Mouse (Mus musculus): ENCODE data around the gene Sec16a. TPM values are rescaled to one million over a fixed set of nuclear protein-coding genes. Genes with fewer than 3 reads are reported as not detected.
"Not testable (repeated sequence)": the region's sequence is repeated elsewhere in the genome, so short reads cannot be mapped to it uniquely, and the experiment has no call there.

The Sec16a gene
- total RNA-seq, 4 experiments from 2014 or later = 41.2 to 50.9 (median 43.0) TPM

- DNase-seq (ENCODE audit: low spot score in 2 of 2) = no peak
These were observed 53.4 kb downstream of the Sec16a start for GRCm38 (mm10) chr2:26391617-26392016.

GRCm38 (mm10) chr2:26390954-26391353 lies 54.1 kb downstream of the Sec16a start:
- DNase-seq (ENCODE audit: low spot score in 2 of 2) = no peak

- DNase-seq (ENCODE audit: low spot score in 2 of 2) = peak; percentile 73 to 74
These were observed 55.8 kb downstream of the Sec16a start, which contains the start of the genes Entr1 and Pmpca for GRCm38 (mm10) chr2:26389154-26389690. TSS of gene Entr1 (minus strand) at chr2:26389316. TSS of gene Pmpca (plus strand) at chr2:26389339.

- DNase-seq (ENCODE audit: low spot score in 2 of 2) = no peak
These were observed 56.3 kb downstream of the Sec16a start for GRCm38 (mm10) chr2:26388682-26389153.

GRCm38 (mm10) chr2:26387713-26388112 lies 57.3 kb downstream of the Sec16a start:
- DNase-seq (ENCODE audit: low spot score in 2 of 2) = no peak

GRCm38 (mm10) chr2:26380871-26381270 lies 64.1 kb downstream of the Sec16a start:
- DNase-seq (ENCODE audit: low spot score in 2 of 2) = not testable (repeated sequence)

GRCm38 (mm10) chr2:26380131-26380771 lies 64.8 kb downstream of the Sec16a start, which contains the start of gene Snapc4:
TSS of gene Snapc4 (minus strand) at chr2:26380653.
- DNase-seq (ENCODE audit: low spot score in 2 of 2) = peak; percentile 63 to 77

GRCm38 (mm10) chr2:26372396-26372795 lies 72.6 kb downstream of the Sec16a start:
- no peak for DNase-seq (ENCODE audit: low spot score in 2 of 2)

- DNase-seq (ENCODE audit: low spot score in 2 of 2) = no peak
These were observed 76.4 kb downstream of the Sec16a start for GRCm38 (mm10) chr2:26368572-26368971.

- no peak for DNase-seq (ENCODE audit: low spot score in 2 of 2)
These were observed 77.1 kb downstream of the Sec16a start for GRCm38 (mm10) chr2:26367911-26368310.

- no peak for DNase-seq (ENCODE audit: low spot score in 2 of 2)
These were observed 80.1 kb downstream of the Sec16a start for GRCm38 (mm10) chr2:26364738-26365465.

- DNase-seq (ENCODE audit: low spot score in 2 of 2) = no peak
These were observed 81.5 kb downstream of the Sec16a start for GRCm38 (mm10) chr2:26363481-26363880.

GRCm38 (mm10) chr2:26362991-26363390 lies 82.0 kb downstream of the Sec16a start:
- no peak for DNase-seq (ENCODE audit: low spot score in 2 of 2)

- DNase-seq (ENCODE audit: low spot score in 2 of 2) = no peak
These were observed 84.2 kb downstream of the Sec16a start, which contains the start of gene Card9 for GRCm38 (mm10) chr2:26360772-26361171. TSS of gene Card9 (minus strand) at chr2:26360918.

- no peak for DNase-seq (ENCODE audit: low spot score in 2 of 2)
These were observed 85.0 kb downstream of the Sec16a start for GRCm38 (mm10) chr2:26359983-26360382.

Small RNAs within 50 kb of the gene (microRNA-seq; reads per million reads assigned to microRNA genes)
- gene Mir6996 = 0 to 0.63 reads per million in 2 experiments

Other genes with a start within 250 kb of the Sec16a start
- gene Lhx3, start 236.9 kb downstream of the Sec16a start, total RNA-seq (2022) = under 1 TPM in 3 of 4 experiments, not detected in 1; 0.21 to 0.42 (median 0.22) TPM
- gene Qsox2, start 207.7 kb downstream of the Sec16a start, total RNA-seq (2022) = 10 to 100 TPM; 23.1 to 26.6 (median 25.7) TPM
- 1 to 10 TPM; 6.0 to 6.7 (median 6.4) TPM for gene Ccdc187, start 150.7 kb downstream of the Sec16a start, total RNA-seq (2022)
- gene Gpsm1, start 129.7 kb downstream of the Sec16a start, total RNA-seq (2022) = 10 to 100 TPM; 58.9 to 66.8 (median 60.5) TPM
- gene Dnlz, start 93.1 kb downstream of the Sec16a start, total RNA-seq (2022) = 10 to 100 TPM; 24.5 to 27.8 (median 26.1) TPM
- gene Card9, start 84.3 kb downstream of the Sec16a start, total RNA-seq (2022) = 1 to 10 TPM; 1.6 to 3.9 (median 3.0) TPM
- 10 to 100 TPM; 52.6 to 88.3 (median 75.3) TPM for gene Snapc4, start 64.6 kb downstream of the Sec16a start, total RNA-seq (2022)
- gene Entr1, start 55.9 kb downstream of the Sec16a start, total RNA-seq (2022) = 100 to 1,000 TPM; 130 to 136 (median 133) TPM
- 10 to 100 TPM; 90.0 to 96.3 (median 92.2) TPM for gene Pmpca, start 55.9 kb downstream of the Sec16a start, total RNA-seq (2022)
- gene Inpp5e, start 36.0 kb downstream of the Sec16a start, total RNA-seq (2022) = 10 to 100 TPM; 23.8 to 29.1 (median 25.7) TPM
- 10 to 100 TPM; 23.3 to 28.8 (median 26.6) TPM for gene Notch1, start 71.4 kb upstream of the Sec16a start, total RNA-seq (2022)
- 10 to 100 TPM; 63.8 to 88.2 (median 66.2) TPM for gene Egfl7, start 134.8 kb upstream of the Sec16a start, total RNA-seq (2022)
- gene Gm20532, start 141.4 kb upstream of the Sec16a start, total RNA-seq (2022) = not detected
- gene Agpat2, start 159.2 kb upstream of the Sec16a start, total RNA-seq (2022) = 1 to 10 TPM; 1.5 to 3.9 (median 3.6) TPM
- gene Fam69b, start 183.2 kb upstream of the Sec16a start, total RNA-seq (2022) = 10 to 100 TPM; 69.1 to 74.8 (median 73.2) TPM
- gene Lcn4, start 226.1 kb upstream of the Sec16a start, total RNA-seq (2022) = not detected

Measured in left cerebral cortex, adult 8-10 months (tissue).